Mouse (Mus musculus) spleen, adult 2 months (tissue): ENCODE data around the gene Vwa5b2.

Experiments used
- CTCF ChIP-seq: fragments of 200-500 bp; IDR thresholded peaks from 2 replicates; pipeline ENCODE4 v1.5.1; 2011; ENCODE audit warnings: mild to moderate bottlenecking, inconsistent platforms; ENCODE audit not compliant: insufficient read depth, insufficient read length, insufficient replicate concordance; ENCODE audit errors: extremely low read depth
- POLR2A ChIP-seq: fragments of 200-500 bp; IDR thresholded peaks from 2 replicates; pipeline ENCODE4 v1.6.1; 2011; ENCODE audit warnings: low read depth, low read length, inconsistent platforms

DNA sequence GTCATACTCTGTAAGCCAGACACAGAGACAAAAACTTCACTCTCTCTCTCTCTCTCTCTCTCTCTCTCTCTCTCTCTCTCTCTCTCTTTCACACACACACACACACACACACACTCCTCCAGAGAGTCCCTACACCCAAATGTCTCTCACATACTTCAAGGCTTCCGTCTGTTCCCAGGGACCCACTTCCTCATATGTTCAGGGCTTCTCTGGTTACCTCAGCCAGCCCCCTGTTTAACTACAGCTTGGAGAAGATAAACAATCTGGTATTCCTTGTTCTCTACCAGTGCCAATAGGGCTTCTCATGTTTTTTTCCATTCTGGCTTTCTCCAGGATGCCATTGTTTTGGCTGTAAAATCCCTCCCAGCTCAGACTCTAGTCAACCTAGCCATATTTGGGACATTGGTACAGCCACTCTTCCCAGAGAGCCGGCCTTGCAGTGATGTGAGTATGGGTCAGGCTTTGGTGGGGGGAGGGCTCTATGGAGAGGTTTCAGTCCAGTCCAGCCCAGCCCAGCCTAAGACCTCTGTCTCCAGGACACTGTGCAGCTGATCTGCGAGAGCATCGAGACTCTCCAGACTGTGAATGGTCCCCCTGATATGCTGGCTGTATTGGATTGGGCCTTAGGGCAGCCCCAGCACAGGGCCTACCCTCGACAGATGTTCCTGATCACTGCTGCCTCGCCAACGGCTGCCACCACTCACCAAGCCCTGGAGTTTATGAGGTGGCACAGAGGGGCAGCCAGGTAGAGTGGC, 7.6 kb downstream of the Vwa5b2 start:
- TF ChIP-seq CTCF (no peak), POLR2A (no peak)
